Mouse (Mus musculus) intestine, embryonic 14.5 days (tissue): ENCODE results near the gene Zfp579. TPM values are rescaled to one million over a fixed set of nuclear protein-coding genes. Genes with fewer than 3 reads are reported as not detected.
A peak's percentile ranks its signal among the peaks of the same experiment; 100 is the strongest.
"Not testable (repeated sequence)": the region's sequence is repeated elsewhere in the genome, so short reads cannot be mapped to it uniquely, and the experiment has no call there.

ENCODE experiments used
- ATAC-seq: fragments of 200-750 bp; cut with Nextera tagmentation; replicated peaks from 2 replicates; pipeline ENCODE4 v1.8.0; 2017; ENCODE audit warnings: low read depth, moderate number of reproducible peaks, moderate TSS enrichment, moderate library complexity; ENCODE audit not compliant: low FRiP score, low TSS enrichment
- DNase-seq: peaks from one replicate; pipeline ENCODE4 v3.0.0-alpha.2; 2018; ENCODE audit warnings: low spot score
- H3K27ac ChIP-seq: fragments of 300-500 bp; sonication (generic); 2 replicates; pipeline ENCODE4 v1.5.1; 2014; ENCODE audit warnings: low read depth, mild to moderate bottlenecking, control low read depth
- H3K27me3 ChIP-seq: fragments of 300-500 bp; sonication (generic); replicated peaks from 2 replicates; pipeline ENCODE4 v1.6.1; 2014; ENCODE audit warnings: low read length, control low read depth; ENCODE audit not compliant: control insufficient read depth, insufficient read depth
- H3K36me3 ChIP-seq: fragments of 300-500 bp; sonication (generic); 2 replicates; pipeline ENCODE4 v1.6.1; 2014; ENCODE audit warnings: low read length, control low read depth; ENCODE audit not compliant: control insufficient read depth, insufficient read depth
- H3K4me1 ChIP-seq: fragments of 300-500 bp; sonication (generic); replicated peaks from 2 replicates; pipeline ENCODE4 v1.6.1; 2014; ENCODE audit warnings: low read length, control low read depth, mixed read lengths; ENCODE audit not compliant: control insufficient read depth, insufficient read depth
- H3K4me2 ChIP-seq: fragments of 300-500 bp; sonication (generic); 2 replicates; pipeline ENCODE4 v1.6.1; 2014; ENCODE audit warnings: low read length
- H3K4me3 ChIP-seq: fragments of 300-500 bp; sonication (generic); 2 replicates; pipeline ENCODE4 v1.5.1; 2014; ENCODE audit warnings: low read depth, low read length, control low read depth, mixed read lengths
- H3K9ac ChIP-seq: fragments of 300-500 bp; sonication (generic); 2 replicates; pipeline ENCODE4 v1.6.1; 2014; ENCODE audit warnings: mild to moderate bottlenecking, low read length
- H3K9me3 ChIP-seq: fragments of 300-500 bp; sonication (generic); 2 replicates; pipeline ENCODE4 v1.6.1; 2016; ENCODE audit warnings: low read length, control low read depth; ENCODE audit not compliant: control insufficient read depth
- WGBS: fragments of 180-500 bp; shearing (Covaris S2); extraction: QIAGEN DNeasy Blood & Tissue Kit; methylation state at CpG from one replicate; pipeline ENCODE4 v1.1.7; 2014; 5-methylcytosine and 5-hydroxymethylcytosine counted together
- polyA plus RNA-seq: library from polyadenylated mRNA; unstranded; fragments of >200 nt; fragmentation: Nextera tagmentation; extraction: Ambion mirVana; gene quantifications from 2 replicates; pipeline ENCODE4 v1.2.1, GENCODE M21; 2014

Gene Zfp579
- polyA plus RNA-seq, 1 experiment from 2014 or later, result 35.4 TPM

DNA sequence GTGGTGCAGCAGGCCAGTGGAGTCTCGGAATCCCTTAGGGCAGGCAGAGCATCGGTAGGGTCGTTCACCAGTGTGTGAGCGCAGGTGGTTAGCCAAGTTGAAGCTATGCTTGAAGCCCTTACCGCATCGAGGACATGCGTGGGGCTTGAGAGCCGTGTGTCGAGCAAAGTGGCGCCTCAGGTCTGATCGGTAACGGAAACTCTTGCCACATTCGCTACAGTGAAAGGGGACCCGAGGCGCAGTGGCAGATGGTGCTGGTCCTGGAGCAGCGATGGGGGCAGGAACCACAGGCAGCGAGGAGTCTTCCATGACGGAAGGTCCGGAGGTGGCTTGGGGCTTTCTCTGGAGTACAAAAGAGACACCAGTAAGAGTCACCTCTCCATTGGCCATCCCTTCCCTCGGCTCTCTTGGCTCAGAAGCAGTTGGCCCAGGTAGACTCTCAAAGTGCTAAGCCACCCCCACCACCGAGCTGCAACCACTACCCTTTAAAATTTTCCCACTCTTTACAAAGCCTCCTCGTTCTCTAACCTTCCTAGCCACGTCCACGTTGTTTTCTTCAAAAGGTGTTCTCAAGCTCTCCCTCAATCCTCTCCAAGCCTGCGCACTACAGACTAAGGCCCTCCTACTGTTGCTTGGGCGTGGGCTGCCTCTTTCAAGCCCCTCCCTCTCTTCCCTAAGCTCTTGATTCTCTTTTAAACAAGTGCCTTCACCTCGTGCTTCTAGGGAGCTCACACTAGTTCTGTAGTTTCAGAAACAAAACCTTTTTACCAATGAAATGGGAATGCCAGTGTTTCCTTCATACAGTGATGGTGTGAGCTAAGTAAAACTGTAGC is 16.9 kb upstream of the Zfp579 start:
- Histone ChIP-seq H3K27me3 (no peaks in the 10 kb centered on the region), H3K4me3 (peak overlapping the region; percentile 64; the same call in 1 of the 2 replicates), H3K9ac (no peak overlapping the region), H3K9me3 (peaks cover 2% of the 10 kb centered on the region), H3K27ac (no peak overlapping the region), H3K4me2 (peak overlapping the region; percentile 50), H3K36me3 (peaks cover 51% of the 10 kb centered on the region), H3K4me1 (peaks cover 6% of the 10 kb centered on the region; the same call in 1 of the 2 replicates)
- ATAC-seq (no peak), DNase-seq (no peak)
- 90% methylated on average over 27 of the region's 27 CpGs for WGBS

DNA sequence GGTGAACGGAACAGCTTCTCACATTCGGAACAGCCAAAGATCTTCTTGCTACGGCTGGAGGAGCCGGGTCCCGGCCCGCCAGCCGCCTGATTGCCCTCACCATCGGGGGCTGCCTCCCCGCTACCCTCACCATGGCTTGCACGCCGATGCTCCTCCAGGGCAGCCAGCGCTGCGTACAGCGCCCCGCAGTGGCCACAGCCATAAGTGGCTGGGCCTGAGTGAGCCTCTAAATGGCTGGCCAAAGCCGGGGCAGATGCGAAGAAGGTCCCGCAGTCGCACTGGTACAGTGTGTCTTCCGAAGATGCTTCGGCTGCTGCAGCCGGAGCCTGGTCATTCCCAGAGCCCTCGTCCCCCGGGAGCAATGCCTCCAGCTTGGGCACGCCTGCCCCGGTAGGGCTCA is 12.3 kb upstream of the Zfp579 start:
- DNase-seq (no peak), ATAC-seq (no peak)
- Histone ChIP-seq H3K9ac (no peak overlapping the region), H3K4me1 (no peaks in the 10 kb centered on the region), H3K9me3 (no peaks in the 10 kb centered on the region; the same call in 1 of the 2 replicates), H3K4me2 (no peak overlapping the region), H3K4me3 (no peak overlapping the region), H3K36me3 (peaks cover 63% of the 10 kb centered on the region), H3K27me3 (no peaks in the 10 kb centered on the region), H3K27ac (no peak overlapping the region)
- WGBS, result 94% methylated on average over 25 of the region's 26 CpGs

- not testable (repeated sequence) for H3K4me2 ChIP-seq, H3K27me3 ChIP-seq, H3K9ac ChIP-seq, H3K4me3 ChIP-seq, DNase-seq, ATAC-seq, H3K27ac ChIP-seq, H3K9me3 ChIP-seq, H3K4me1 ChIP-seq
- WGBS, result 75% methylated on average over 8 of the region's 8 CpGs
- H3K36me3 ChIP-seq, result peaks cover 13% of the 10 kb centered on the region
Measured at GRCm38 (mm10) chr7:5002876-5003275, 6.9 kb upstream of the Zfp579 start.

- WGBS, result 60% methylated on average over 2 of the region's 2 CpGs
- H3K9me3 ChIP-seq, result no peaks in the 10 kb centered on the region
Measured at GRCm38 (mm10) chr7:4999876-5000275, 3.9 kb upstream of the Zfp579 start.

DNA sequence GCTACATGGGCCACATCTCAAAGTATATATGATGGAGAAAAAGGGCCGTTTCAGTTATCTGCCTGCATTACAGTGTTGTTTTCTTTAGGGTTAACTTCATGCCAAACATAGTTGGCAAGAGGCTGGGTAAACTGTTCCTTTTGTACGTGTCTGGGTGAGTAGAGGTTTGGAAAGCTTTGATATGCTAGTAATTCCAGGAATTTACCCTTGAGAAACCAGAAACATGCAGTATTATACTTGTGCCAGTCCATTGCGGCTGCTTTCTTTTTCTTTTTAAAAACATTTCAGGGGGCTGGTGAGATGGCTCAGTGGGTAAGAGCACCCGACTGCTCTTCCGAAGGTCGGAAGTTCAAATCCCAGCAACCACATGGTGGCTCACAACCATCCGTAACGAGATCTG is 976 bp upstream of the Zfp579 start:
- no peak for ATAC-seq
- Histone ChIP-seq H3K27me3 (no peaks in the 10 kb centered on the region; the same call in 1 of the 2 replicates), H3K9ac (no peak overlapping the region), H3K9me3 (peaks cover 11% of the 10 kb centered on the region; the same call in 1 of the 2 replicates), H3K4me3 (peak overlapping the region; percentile 55; the same call in 1 of the 2 replicates), H3K36me3 (peaks cover 20% of the 10 kb centered on the region), H3K4me2 (peak overlapping the region; percentile 82), H3K4me1 (peaks cover 11% of the 10 kb centered on the region), H3K27ac (no peak overlapping the region)
- no peak for DNase-seq
- WGBS, result 59% methylated on average over 6 of the region's 8 CpGs

More at GRCm38 (mm10) chr7:4999876-5000275, 3.9 kb upstream of the Zfp579 start:
- Histone ChIP-seq H3K4me1 (peaks cover 7% of the 10 kb centered on the region), H3K27ac (no peak overlapping the region), H3K4me3 (no peak overlapping the region), H3K9ac (no peak overlapping the region), H3K4me2 (no peak overlapping the region), H3K27me3 (no peaks in the 10 kb centered on the region), H3K36me3 (no peaks in the 10 kb centered on the region)
- ATAC-seq (no peak), DNase-seq (no peak)

DNA sequence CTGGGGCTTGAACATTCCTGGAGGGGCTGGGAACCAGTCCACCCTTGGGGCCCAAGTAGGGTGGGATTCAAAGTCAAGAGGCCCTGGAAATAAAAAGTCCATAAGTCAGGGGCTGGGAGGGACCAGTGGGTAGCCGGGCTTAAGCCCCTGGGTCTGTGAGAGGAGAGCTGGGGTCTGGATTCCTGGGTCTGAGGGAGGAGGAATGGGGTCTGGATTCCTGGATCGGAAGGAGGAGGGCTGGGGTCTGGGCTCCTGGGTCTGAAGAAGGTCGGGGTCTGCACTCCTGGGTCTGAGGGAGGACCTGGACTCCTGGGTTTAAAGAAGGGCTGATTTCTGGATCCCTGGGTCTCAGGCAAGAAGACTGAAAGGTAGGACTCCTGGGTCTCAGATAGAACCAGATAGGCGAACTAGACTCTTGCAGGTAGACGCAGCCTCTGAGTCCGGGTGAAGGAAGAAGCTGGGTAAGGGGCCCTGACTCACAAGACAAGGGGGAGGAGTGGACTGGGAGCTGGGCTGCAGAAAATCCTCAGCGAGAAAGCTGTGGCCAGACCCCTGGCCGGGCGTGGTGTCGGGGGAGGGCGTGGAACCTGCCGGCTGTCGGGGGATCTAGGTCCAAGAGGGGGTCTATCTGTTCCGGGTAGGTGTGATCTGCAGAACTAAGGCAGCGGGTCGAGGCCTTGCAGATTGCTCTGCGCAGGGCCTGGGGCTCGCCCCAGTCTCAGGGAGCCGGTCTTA is 523 bp downstream of the Zfp579 start:
- no peaks in the 10 kb centered on the region; the same call in 1 of the 2 replicates for H3K27me3 ChIP-seq
- DNase-seq (peak; percentile 60), ATAC-seq (peak; percentile 7)
- peak overlapping the region; percentile 82 for H3K4me2 ChIP-seq
- no peak overlapping the region for H3K27ac ChIP-seq
- peaks cover 11% of the 10 kb centered on the region; the same call in 1 of the 2 replicates for H3K9me3 ChIP-seq
- 5% methylated on average over 19 of the region's 19 CpGs for WGBS
- peak overlapping the region; percentile 55 for H3K4me3 ChIP-seq
- peak overlapping the region; percentile 55 for H3K9ac ChIP-seq
- peaks cover 11% of the 10 kb centered on the region for H3K4me1 ChIP-seq
- H3K36me3 ChIP-seq, result peaks cover 20% of the 10 kb centered on the region

GRCm38 (mm10) chr7:4993999-4994788 is 1.8 kb downstream of the Zfp579 start:
- ATAC-seq (no peak), DNase-seq (no peak)
- Histone ChIP-seq H3K4me3 (no peak overlapping the region), H3K9ac (no peak overlapping the region), H3K4me1 (peaks cover 11% of the 10 kb centered on the region), H3K27ac (no peak overlapping the region), H3K4me2 (peak overlapping the region; percentile 82; the same call in 1 of the 2 replicates), H3K9me3 (peaks cover 11% of the 10 kb centered on the region; the same call in 1 of the 2 replicates), H3K36me3 (peaks cover 20% of the 10 kb centered on the region), H3K27me3 (no peaks in the 10 kb centered on the region; the same call in 1 of the 2 replicates)
- WGBS, result 59% methylated on average over 59 of the region's 59 CpGs
